Mouse (Mus musculus) limb, embryonic 15.5 days (tissue): ENCODE measurements around the gene Fzd10. TPM values are rescaled to one million over a fixed set of nuclear protein-coding genes. Genes with fewer than 3 reads are reported as not detected.

ENCODE experiments used
- ATAC-seq: fragments of 200-750 bp; cut with Nextera tagmentation; 2 replicates; pipeline ENCODE4 v1.8.0; 2017; ENCODE audit warnings: low read depth, moderate TSS enrichment; ENCODE audit not compliant: insufficient number of reproducible peaks, low FRiP score, low TSS enrichment
- H3K27ac ChIP-seq: fragments of 300-500 bp; sonication (generic); 2 replicates; pipeline ENCODE4 v1.5.1; 2015; ENCODE audit warnings: moderate library complexity, mild to moderate bottlenecking, inconsistent platforms
- H3K27me3 ChIP-seq: fragments of 300-500 bp; sonication (generic); 2 replicates; pipeline ENCODE4 v1.6.1; 2015; ENCODE audit warnings: inconsistent platforms
- H3K36me3 ChIP-seq: fragments of 300-500 bp; sonication (generic); 2 replicates; pipeline ENCODE4 v1.6.1; 2015; ENCODE audit warnings: inconsistent platforms
- H3K4me1 ChIP-seq: fragments of 300-500 bp; sonication (generic); 2 replicates; pipeline ENCODE4 v1.6.1; 2015; ENCODE audit warnings: inconsistent platforms
- H3K4me2 ChIP-seq: fragments of 300-500 bp; sonication (generic); 2 replicates; pipeline ENCODE4 v1.6.1; 2015; ENCODE audit warnings: mild to moderate bottlenecking, inconsistent platforms
- H3K4me3 ChIP-seq: fragments of 300-500 bp; sonication (generic); 2 replicates; pipeline ENCODE4 v1.5.1; 2015; ENCODE audit warnings: mild to moderate bottlenecking, inconsistent platforms
- H3K9ac ChIP-seq: fragments of 300-500 bp; sonication (generic); 2 replicates; pipeline ENCODE4 v1.6.1; 2015; ENCODE audit warnings: inconsistent platforms
- H3K9me3 ChIP-seq: fragments of 300-500 bp; sonication (generic); 2 replicates; pipeline ENCODE4 v1.6.1; 2016; ENCODE audit warnings: inconsistent platforms
- WGBS: fragments of 180-500 bp; shearing (Covaris S2); methylation state at CpG from one replicate; pipeline ENCODE4 v1.1.7; 2015; 5-methylcytosine and 5-hydroxymethylcytosine counted together
- polyA plus RNA-seq: library from polyadenylated mRNA; unstranded; fragments of >200 nt; fragmentation: Nextera tagmentation; extraction: Ambion mirVana; gene quantifications from 2 replicates; pipeline ENCODE4 v1.2.1, GENCODE M21; 2015

Gene Fzd10
- polyA plus RNA-seq, 1 experiment from 2014 or later: 7.7 TPM

DNA sequence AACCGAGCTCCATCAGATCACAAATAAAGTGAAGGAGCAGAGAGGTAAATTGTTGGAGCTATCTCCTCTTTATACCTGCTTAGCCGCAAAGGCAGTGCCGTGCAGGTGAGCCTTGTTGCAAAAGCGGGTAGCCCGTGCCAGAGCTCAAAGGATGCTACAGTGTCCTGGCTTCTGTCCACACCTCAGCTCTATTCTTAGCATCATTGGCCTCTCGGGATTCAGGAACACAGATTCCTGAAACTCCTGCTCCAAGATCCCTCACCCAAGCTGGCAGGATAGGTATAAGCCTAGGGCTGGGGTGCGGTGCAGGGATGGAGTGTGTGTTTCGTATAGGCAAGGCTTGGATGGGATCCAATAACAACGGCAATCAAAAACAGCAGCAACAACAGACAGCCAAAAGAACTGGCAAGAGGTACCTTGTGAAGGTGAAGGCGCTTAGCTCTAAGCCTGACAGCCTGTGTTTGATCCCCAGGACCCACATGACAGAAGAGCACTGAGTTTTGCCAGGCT is 46.6 kb downstream of the Fzd10 start:
- ATAC-seq: no peak
- H3K4me3 ChIP-seq: no peak overlapping the region

DNA sequence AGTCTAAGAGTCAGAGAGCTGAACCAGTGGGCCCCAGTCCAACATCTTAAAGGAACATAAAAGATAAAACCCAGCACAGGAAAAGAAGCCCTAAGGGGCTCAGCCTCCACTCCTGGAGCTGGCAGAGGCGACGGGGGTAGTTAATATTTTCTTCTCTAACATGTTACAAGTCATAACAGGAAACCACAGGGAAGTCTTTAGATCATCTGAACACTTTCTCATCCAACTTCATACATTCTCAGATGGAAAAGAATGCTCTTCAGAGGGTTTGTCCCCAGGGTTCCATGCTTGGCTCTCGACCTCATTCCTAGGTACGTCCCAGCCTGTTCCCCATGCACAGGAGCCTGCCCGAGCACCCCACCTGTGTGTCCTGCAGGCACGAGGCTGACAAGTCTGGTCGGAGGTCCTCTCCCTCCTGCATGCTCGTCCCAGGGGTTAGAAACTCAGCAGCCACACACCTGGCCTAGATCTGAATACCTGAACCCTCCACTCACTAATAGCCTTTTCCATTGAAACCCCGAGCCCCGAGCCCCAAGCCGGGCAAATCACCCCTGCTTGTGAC is 48.8 kb downstream of the Fzd10 start:
- ATAC-seq: no peak
- Histone ChIP-seq H3K36me3 (no peaks in the 10 kb centered on the region), H3K9ac (no peak overlapping the region), H3K4me3 (no peak overlapping the region), H3K4me1 (peaks cover 9% of the 10 kb centered on the region; the same call in 1 of the 2 replicates), H3K4me2 (no peak overlapping the region), H3K27me3 (no peaks in the 10 kb centered on the region), H3K9me3 (no peaks in the 10 kb centered on the region), H3K27ac (peak overlapping the region; percentile 50)
- 59% methylated on average over 11 of the region's 11 CpGs for WGBS

More for the DNA sequence above, 46.6 kb downstream of the Fzd10 start:
- H3K27me3 ChIP-seq: no peaks in the 10 kb centered on the region
- no peaks in the 10 kb centered on the region for H3K36me3 ChIP-seq
- H3K9me3 ChIP-seq: no peaks in the 10 kb centered on the region
- 49% methylated on average over 10 of the region's 10 CpGs for WGBS
- no peak overlapping the region for H3K27ac ChIP-seq
- no peak overlapping the region for H3K9ac ChIP-seq
- peaks cover 9% of the 10 kb centered on the region; the same call in 1 of the 2 replicates for H3K4me1 ChIP-seq
- H3K4me2 ChIP-seq: no peak overlapping the region

Other genes with a start within 250 kb of the Fzd10 start
- gene Tmem132d, start 167.8 kb upstream of the Fzd10 start, polyA plus RNA-seq: 0.63 and 0.94 TPM in 2 replicates
- gene Piwil1, start 101.7 kb downstream of the Fzd10 start, polyA plus RNA-seq: not detected in 2 replicates